Mouse (Mus musculus): ENCODE measurements around the gene Sh2d5.

DNA sequence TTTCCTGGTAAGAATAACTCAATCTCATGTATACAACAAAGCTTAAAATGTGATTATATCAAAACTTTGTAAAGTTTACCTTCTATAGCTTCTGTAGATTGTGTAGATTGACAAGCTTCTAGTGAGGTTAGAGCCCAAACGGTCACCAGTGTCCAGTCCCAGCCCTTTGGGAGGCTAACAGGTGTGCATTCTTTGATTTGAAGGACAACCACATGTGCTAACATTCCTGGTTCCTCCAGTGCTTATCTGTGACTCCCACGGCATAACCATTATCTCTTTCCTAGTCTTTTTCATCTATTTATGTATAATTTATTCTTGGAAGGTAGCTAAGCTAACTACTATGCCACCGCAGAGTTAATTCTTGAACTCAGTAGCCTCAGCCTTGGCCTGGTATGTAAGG lies 49.4 kb upstream of the Sh2d5 start:
- TF ChIP-seq CTCF (IDR thresholded peaks at IDR 0.05; ENCODE audit: extremely low read depth, insufficient read length, insufficient replicate concordance, low read depth, low read length) (no peak), POLR2A (IDR thresholded peaks at IDR 0.05; ENCODE audit: low read depth, low read length) (no peak)
